Mouse (Mus musculus): ENCODE measurements around the gene Amigo2. TPM values are rescaled to one million over a fixed set of nuclear protein-coding genes. Genes with fewer than 3 reads are reported as not detected.

Amigo2 gene
- total RNA-seq, 1 experiment: 8.5 TPM

- no peak for DNase-seq (ENCODE audit: low read depth, low spot score)
- Histone ChIP-seq H3K9ac (ENCODE audit: insufficient read depth, low read depth, low read length, poor library complexity, severe bottlenecking) (no peak overlapping the region), H3K9me3 (ENCODE audit: control insufficient read depth, insufficient read depth, low read depth, low read length) (no peaks in the 10 kb centered on the region), H3K4me3 (ENCODE audit: insufficient read depth in 1 of 2, low read depth in 1 of 2, low read length in 2 of 2, poor library complexity in 1 of 2, severe bottlenecking in 1 of 2) (no peak overlapping the region), H3K27ac (ENCODE audit: insufficient read depth, low read depth, low read length, poor library complexity, severe bottlenecking) (no peak overlapping the region), H3K36me3 (ENCODE audit: control insufficient read depth, insufficient read depth, low read length, poor library complexity, severe bottlenecking) (no peaks in the 10 kb centered on the region), H3K4me1 (ENCODE audit: control insufficient read depth in 2 of 2, insufficient read depth in 2 of 2, low read length in 2 of 2, poor library complexity in 1 of 2) (no peaks in the 10 kb centered on the region)
- in situ Hi-C loops (cut with MboI; ENCODE audit: low sequenced_read_pairs in 2 of 2, unreplicated experiment in 2 of 2): no loop called here
- TF ChIP-seq CHD2 (IDR thresholded peaks at IDR 0.05; ENCODE audit: low read depth, low read length) (no peak), MAFK (IDR thresholded peaks at IDR 0.05; ENCODE audit: insufficient read depth, low read depth, low read length) (no peak), ZC3H11A (IDR thresholded peaks at IDR 0.05; ENCODE audit: borderline replicate concordance, low read depth, low read length) (no peak), ZNF384 (IDR thresholded peaks at IDR 0.05; ENCODE audit: low read depth, low read length) (no peak), HCFC1 (IDR thresholded peaks at IDR 0.05; ENCODE audit: borderline replicate concordance, insufficient read depth, low read length) (no peak)
Observed at GRCm38 (mm10) chr15:97229494-97230077, 17.5 kb downstream of the Amigo2 start.

- Histone ChIP-seq H3K9ac (ENCODE audit: insufficient read depth, low read depth, low read length, poor library complexity, severe bottlenecking) (no peak overlapping the region), H3K27ac (ENCODE audit: insufficient read depth, low read depth, low read length, poor library complexity, severe bottlenecking) (no peak overlapping the region), H3K9me3 (ENCODE audit: control insufficient read depth, insufficient read depth, low read depth, low read length) (no peaks in the 10 kb centered on the region), H3K36me3 (ENCODE audit: control insufficient read depth, insufficient read depth, low read length, poor library complexity, severe bottlenecking) (no peaks in the 10 kb centered on the region), H3K4me1 (ENCODE audit: control insufficient read depth in 2 of 2, insufficient read depth in 2 of 2, low read length in 2 of 2, poor library complexity in 1 of 2) (no peaks in the 10 kb centered on the region), H3K4me3 (ENCODE audit: insufficient read depth in 1 of 2, low read depth in 1 of 2, low read length in 2 of 2, poor library complexity in 1 of 2, severe bottlenecking in 1 of 2) (no peak overlapping the region)
- no peak for DNase-seq (ENCODE audit: low read depth, low spot score)
- in situ Hi-C loops (cut with MboI; ENCODE audit: low sequenced_read_pairs in 2 of 2, unreplicated experiment in 2 of 2): no loop called here
- no peak for TF ChIP-seq HCFC1 (IDR thresholded peaks at IDR 0.05; ENCODE audit: borderline replicate concordance, insufficient read depth, low read length)
- TF ChIP-seq ZC3H11A (IDR thresholded peaks at IDR 0.05; ENCODE audit: borderline replicate concordance, low read depth, low read length): no peak
- TF ChIP-seq CHD2 (IDR thresholded peaks at IDR 0.05; ENCODE audit: low read depth, low read length): no peak
- no peak for TF ChIP-seq MAFK (IDR thresholded peaks at IDR 0.05; ENCODE audit: insufficient read depth, low read depth, low read length)
- no peak for TF ChIP-seq ZNF384 (IDR thresholded peaks at IDR 0.05; ENCODE audit: low read depth, low read length)
Observed at GRCm38 (mm10) chr15:97224003-97224402, 23.1 kb downstream of the Amigo2 start.

DNA sequence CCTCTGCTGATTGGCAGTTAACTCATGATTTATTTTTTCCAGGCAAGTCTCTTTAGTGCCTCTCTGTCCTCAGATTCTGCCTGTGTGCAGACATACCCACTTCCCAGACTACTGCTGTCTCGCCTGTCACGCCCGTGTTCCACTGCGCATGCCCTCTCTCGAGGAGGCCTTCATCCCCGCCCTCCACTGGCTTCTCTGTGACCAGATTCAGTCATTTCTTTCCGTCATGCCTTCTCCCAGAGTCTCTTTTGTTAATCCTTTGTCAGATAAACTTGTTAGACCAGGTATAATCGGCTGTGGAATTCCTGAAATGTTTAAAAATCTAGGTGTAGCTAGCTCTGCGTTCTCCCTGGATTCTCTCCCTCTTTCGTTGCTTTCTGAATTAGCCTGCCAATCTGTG lies 23.7 kb downstream of the Amigo2 start:
- no peak overlapping the region for H3K4me3 ChIP-seq (ENCODE audit: insufficient read depth in 1 of 2, low read depth in 1 of 2, low read length in 2 of 2, poor library complexity in 1 of 2, severe bottlenecking in 1 of 2)
- in situ Hi-C loops (cut with MboI; ENCODE audit: low sequenced_read_pairs in 2 of 2, unreplicated experiment in 2 of 2): no loop called here
- DNase-seq (ENCODE audit: low read depth, low spot score): no peak
- no peak overlapping the region for H3K9ac ChIP-seq (ENCODE audit: insufficient read depth, low read depth, low read length, poor library complexity, severe bottlenecking)
- no peaks in the 10 kb centered on the region for H3K9me3 ChIP-seq (ENCODE audit: control insufficient read depth, insufficient read depth, low read depth, low read length)
- no peaks in the 10 kb centered on the region for H3K36me3 ChIP-seq (ENCODE audit: control insufficient read depth, insufficient read depth, low read length, poor library complexity, severe bottlenecking)
- no peak overlapping the region for H3K27ac ChIP-seq (ENCODE audit: insufficient read depth, low read depth, low read length, poor library complexity, severe bottlenecking)
- H3K4me1 ChIP-seq (ENCODE audit: control insufficient read depth in 2 of 2, insufficient read depth in 2 of 2, low read length in 2 of 2, poor library complexity in 1 of 2): no peaks in the 10 kb centered on the region
- TF ChIP-seq ZC3H11A (IDR thresholded peaks at IDR 0.05; ENCODE audit: borderline replicate concordance, low read depth, low read length) (no peak), ZNF384 (IDR thresholded peaks at IDR 0.05; ENCODE audit: low read depth, low read length) (no peak), HCFC1 (IDR thresholded peaks at IDR 0.05; ENCODE audit: borderline replicate concordance, insufficient read depth, low read length) (no peak), CHD2 (IDR thresholded peaks at IDR 0.05; ENCODE audit: low read depth, low read length) (no peak), MAFK (IDR thresholded peaks at IDR 0.05; ENCODE audit: insufficient read depth, low read depth, low read length) (no peak)

GRCm38 (mm10) chr15:97216843-97217242 lies 30.2 kb downstream of the Amigo2 start:
- no peak for DNase-seq (ENCODE audit: low read depth, low spot score)
- Histone ChIP-seq H3K9ac (ENCODE audit: insufficient read depth, low read depth, low read length, poor library complexity, severe bottlenecking) (no peak overlapping the region), H3K4me1 (ENCODE audit: control insufficient read depth in 2 of 2, insufficient read depth in 2 of 2, low read length in 2 of 2, poor library complexity in 1 of 2) (no peaks in the 10 kb centered on the region; a peak in 1 of 4 replicates), H3K27ac (ENCODE audit: insufficient read depth, low read depth, low read length, poor library complexity, severe bottlenecking) (no peak overlapping the region; the same call in 1 of the 2 replicates), H3K9me3 (ENCODE audit: control insufficient read depth, insufficient read depth, low read depth, low read length) (no peaks in the 10 kb centered on the region), H3K4me3 (ENCODE audit: insufficient read depth in 1 of 2, low read depth in 1 of 2, low read length in 2 of 2, poor library complexity in 1 of 2, severe bottlenecking in 1 of 2) (no peak overlapping the region), H3K36me3 (ENCODE audit: control insufficient read depth, insufficient read depth, low read length, poor library complexity, severe bottlenecking) (no peaks in the 10 kb centered on the region)
- TF ChIP-seq HCFC1 (IDR thresholded peaks at IDR 0.05; ENCODE audit: borderline replicate concordance, insufficient read depth, low read length) (no peak), ZNF384 (IDR thresholded peaks at IDR 0.05; ENCODE audit: low read depth, low read length) (no peak), CHD2 (IDR thresholded peaks at IDR 0.05; ENCODE audit: low read depth, low read length) (no peak), MAFK (IDR thresholded peaks at IDR 0.05; ENCODE audit: insufficient read depth, low read depth, low read length) (no peak), ZC3H11A (IDR thresholded peaks at IDR 0.05; ENCODE audit: borderline replicate concordance, low read depth, low read length) (no peak)
- in situ Hi-C loops (cut with MboI; ENCODE audit: low sequenced_read_pairs in 2 of 2, unreplicated experiment in 2 of 2): no loop called here

Measured in ES-E14 (cell line).